In genomic region chr12:56339295-56340056, GRCm38 (mm10) we compare ENCODE assay signal across 25 mouse cellular contexts. TPM values are rescaled to one million over a fixed set of nuclear protein-coding genes. Genes with fewer than 3 reads are reported as not detected.
DNase-seq lines count a peak whose midpoint lies in the region; ATAC-seq and TF ChIP-seq lines count a peak whose summit lies in the region.
"Had no signal": no experiment of that assay in that cellular context is flagged by ENCODE, and none has a peak within 500 bp of the region (broad histone marks: within the 10 kb centered on the region; RNA-seq: fewer than 3 reads in every experiment).

No protein-coding gene starts in this region.

- no peak for TF ChIP-seq CTCF in lung, embryonic 14.5 days (IDR thresholded peaks at IDR 0.05; ENCODE audit: low read depth)
- no peak for TF ChIP-seq CTCF in lung, postnatal 0 days (IDR thresholded peaks at IDR 0.05)
- TF ChIP-seq CTCF in small intestine, adult 2 months (IDR thresholded peaks at IDR 0.05; ENCODE audit: extremely low read depth, insufficient read length, insufficient replicate concordance, low read depth, low read length) = no peak

- TF ChIP-seq EP300 in lung, postnatal 0 days (IDR thresholded peaks at IDR 0.05) = no peak

- H3K36me3 ChIP-seq in lung, embryonic 14.5 days (ENCODE audit: insufficient read depth) = peaks cover 34% of the 10 kb centered on the region
- peaks cover 20% of the 10 kb centered on the region for H3K36me3 ChIP-seq in lung, postnatal 0 days (ENCODE audit: insufficient read depth, low read length)
- H3K36me3 ChIP-seq in small intestine, adult 2 months (ENCODE audit: control insufficient read depth, insufficient read depth, low read length) = peaks cover 22% of the 10 kb centered on the region

- H3K27ac ChIP-seq in lung, embryonic 14.5 days (ENCODE audit: low read depth) = peak overlapping the region; percentile 61
- peak overlapping the region; percentile 57 for H3K27ac ChIP-seq in lung, postnatal 0 days (ENCODE audit: low read length)
- peak overlapping the region; percentile 46 for H3K27ac ChIP-seq in small intestine, adult 2 months (ENCODE audit: insufficient read depth, low read depth, low read length)
- H3K27ac ChIP-seq: embryonic facial prominence, embryonic 12.5 days; embryonic facial prominence, embryonic 15.5 days; gastrocnemius, adult 2 months; hindbrain, embryonic 10.5 days; hindbrain, embryonic 13.5 days had no signal

- no peaks in the 10 kb centered on the region for H3K27me3 ChIP-seq in lung, embryonic 14.5 days (ENCODE audit: insufficient read depth, low read length)
- H3K27me3 ChIP-seq in lung, postnatal 0 days (replicated peaks; ENCODE audit: insufficient read depth, low read length) = no peaks in the 10 kb centered on the region
- H3K27me3 ChIP-seq in small intestine, adult 2 months (ENCODE audit: control insufficient read depth, insufficient read depth, low read length) = no peaks in the 10 kb centered on the region
- H3K27me3 ChIP-seq: CH12.LX; embryonic facial prominence, embryonic 12.5 days; embryonic facial prominence, embryonic 15.5 days; hindbrain, embryonic 13.5 days; Patski had no signal

- no peaks in the 10 kb centered on the region for H3K4me1 ChIP-seq in lung, embryonic 14.5 days (ENCODE audit: insufficient read depth)
- H3K4me1 ChIP-seq in lung, postnatal 0 days (ENCODE audit: insufficient read depth, low read depth, low read length) = no peaks in the 10 kb centered on the region
- peaks cover 2% of the 10 kb centered on the region; the same call in 1 of the 2 replicates for H3K4me1 ChIP-seq in small intestine, adult 2 months (ENCODE audit: control insufficient read depth, insufficient read depth, insufficient read length, low read length)
- H3K4me1 ChIP-seq: embryonic facial prominence, embryonic 12.5 days; embryonic facial prominence, embryonic 15.5 days; hindbrain, embryonic 13.5 days had no signal

- H3K4me3 ChIP-seq in lung, embryonic 14.5 days (ENCODE audit: low read depth, low read length) = 0 out of 2 replicates have a peak overlapping the region, but pooled peaks have one; percentile 3
- H3K4me3 ChIP-seq in lung, postnatal 0 days (ENCODE audit: low read depth, low read length) = no peak overlapping the region
- peak overlapping the region; percentile 11 for H3K4me3 ChIP-seq in small intestine, adult 2 months (ENCODE audit: low read depth, low read length)
- H3K4me3 ChIP-seq: embryonic facial prominence, embryonic 12.5 days; embryonic facial prominence, embryonic 15.5 days; gastrocnemius, adult 2 months; hindbrain, embryonic 10.5 days; hindbrain, embryonic 13.5 days had no signal

- WGBS in lung, embryonic 14.5 days = 62% methylated on average over 8 of the region's 8 CpGs
- 57% methylated on average over 8 of the region's 8 CpGs for WGBS in lung, postnatal 0 days
- 35% methylated on average over 8 of the region's 8 CpGs for WGBS in small intestine, adult 2 months

- peak overlapping the region; percentile 42 for H3K4me2 ChIP-seq in lung, embryonic 14.5 days
- H3K4me2 ChIP-seq in lung, postnatal 0 days (replicated peaks; ENCODE audit: low read depth, low read length) = no peak overlapping the region
- H3K4me2 ChIP-seq: embryonic facial prominence, embryonic 12.5 days; embryonic facial prominence, embryonic 15.5 days; heart, embryonic 11.5 days; hindbrain, embryonic 13.5 days had no signal

- no peak for TF ChIP-seq POLR2A in small intestine, adult 2 months (IDR thresholded peaks at IDR 0.05; ENCODE audit: low read depth, low read length)

- no peak for DNase-seq in lung, embryonic 14.5 days
- no peak for DNase-seq in lung, postnatal 36 days
- no peak for DNase-seq in lung, postnatal 0 days (ENCODE audit: low spot score)
- DNase-seq in lung, adult 18-20 months = no peak
- DNase-seq in frontal cortex, adult 2 months (ENCODE audit: extremely low spot score in 1 of 2, low spot score in 1 of 2) = no peak
- DNase-seq: adrenal gland, postnatal 10 days; adrenal gland, postnatal 36 days; B cell, adult 2 months; cerebellum, adult 18-20 months; cerebellum, adult 9-10 months; cerebellum, postnatal 14 days; gastrocnemius, adult 2 months; gastrocnemius, postnatal 14 days; heart, adult 11 months had no signal

- no peaks in the 10 kb centered on the region for H3K9me3 ChIP-seq in lung, embryonic 14.5 days (ENCODE audit: low read depth, low read length)
- H3K9me3 ChIP-seq in lung, postnatal 0 days (ENCODE audit: low read length) = no peaks in the 10 kb centered on the region
- H3K9me3 ChIP-seq: embryonic facial prominence, embryonic 12.5 days; embryonic facial prominence, embryonic 15.5 days; G1E; hindbrain, embryonic 10.5 days; hindbrain, embryonic 13.5 days had no signal

- ATAC-seq in lung, embryonic 14.5 days (ENCODE audit: insufficient read depth) = no peak
- ATAC-seq in lung, postnatal 0 days = peak; percentile 17; the same call in 1 of the 2 replicates
- ATAC-seq: forebrain, embryonic 16.5 days; hindbrain, embryonic 16.5 days; Patski had no signal

- H3K9ac ChIP-seq in lung, embryonic 14.5 days = peak overlapping the region; percentile 34; the same call in 1 of the 2 replicates
- H3K9ac ChIP-seq in lung, postnatal 0 days (replicated peaks; ENCODE audit: low read depth) = no peak overlapping the region
- H3K9ac ChIP-seq: embryonic facial prominence, embryonic 12.5 days; embryonic facial prominence, embryonic 15.5 days; hindbrain, embryonic 13.5 days had no signal

RNA-seq across cellular contexts. Expression of gene Mbip, which starts 6.2 kb away (rescaled TPM):
- 160 and 171 TPM in 2 replicates for polyA plus RNA-seq in lung, embryonic 14.5 days (2014; fragmentation: Nextera tagmentation; extraction: Ambion mirVana)
- 122 and 126 TPM in 2 replicates for polyA plus RNA-seq in lung, postnatal 0 days (2015; fragmentation: Nextera tagmentation; extraction: Ambion mirVana)
- 0.70 and 2.9 TPM in 2 replicates for polyA plus RNA-seq in small intestine, adult 2 months (2012; rRNA removed)
- polyA plus RNA-seq in frontal cortex, adult 2 months (2012; rRNA removed) = 36.0 and 38.6 TPM in 2 replicates
